Mouse (Mus musculus): ENCODE data around the gene Cacnb4. TPM values are rescaled to one million over a fixed set of nuclear protein-coding genes. Genes with fewer than 3 reads are reported as not detected.

Cacnb4 gene
- total RNA-seq, 2 experiments from 2014 or later = 0.17 to 0.20 TPM

GRCm38 (mm10) chr2:52603935-52604650 lies 72.5 kb downstream of the Cacnb4 start:
- no peak for DNase-seq

DNA sequence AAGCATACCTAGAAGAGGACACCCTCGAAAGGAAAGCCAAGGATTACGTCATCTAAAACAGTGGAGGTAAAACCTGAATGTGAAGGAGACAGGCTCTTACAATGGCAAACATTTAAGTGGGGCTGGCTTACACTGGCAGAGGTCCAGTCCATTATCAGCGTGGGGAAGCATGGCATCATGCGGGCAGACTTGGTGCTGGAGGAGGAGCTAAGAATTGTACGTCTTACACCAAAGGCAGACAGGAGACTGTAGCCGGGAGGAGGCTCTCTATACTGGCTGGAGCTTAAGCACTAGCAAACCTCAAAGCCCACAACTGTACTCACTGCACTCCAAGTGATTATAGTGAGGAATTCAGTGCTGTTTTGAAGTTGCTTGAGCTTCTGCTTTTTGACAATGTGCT lies 73.2 kb downstream of the Cacnb4 start:
- DNase-seq = no peak

DNA sequence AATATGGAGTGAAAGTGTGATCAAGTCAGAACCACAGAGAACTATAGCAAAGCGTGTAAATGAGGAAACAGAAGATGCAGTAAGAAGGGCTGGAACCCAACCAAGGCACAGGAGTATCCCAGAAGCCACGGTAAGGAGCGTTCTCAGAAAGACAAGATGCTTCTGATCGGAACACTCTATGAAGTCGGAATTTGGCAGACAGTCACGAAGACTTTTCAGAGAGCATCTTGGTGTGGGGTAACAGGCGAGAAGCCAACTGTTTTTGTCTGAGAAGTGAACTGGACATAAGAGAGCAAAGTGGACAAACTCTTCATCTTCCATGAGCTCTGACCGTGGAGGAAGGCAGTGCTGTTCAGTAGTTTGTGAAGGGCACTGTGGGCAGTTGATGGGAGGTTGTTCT lies 73.7 kb downstream of the Cacnb4 start:
- no peak for DNase-seq

DNA sequence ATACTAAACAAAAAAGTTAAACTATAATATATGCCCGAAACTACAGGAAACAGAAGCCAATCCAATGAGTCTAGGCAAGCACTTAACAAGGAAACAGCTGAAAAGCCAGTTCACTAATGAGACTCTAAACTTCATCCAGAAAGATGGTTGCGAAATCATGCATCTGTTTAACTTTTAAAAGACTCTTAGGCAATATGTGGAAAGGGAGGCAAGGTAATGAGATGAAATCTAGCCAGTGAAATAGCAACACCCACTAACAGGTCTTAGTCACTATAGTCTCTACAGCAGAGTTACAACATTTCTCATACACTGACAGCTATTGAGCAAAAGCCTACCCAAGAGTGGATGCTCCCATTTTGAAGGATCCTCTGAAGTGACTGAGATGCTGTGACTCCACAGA lies 74.4 kb downstream of the Cacnb4 start:
- DNase-seq = no peak

- DNase-seq = no peak
Measured at GRCm38 (mm10) chr2:52597511-52597910, 79.1 kb downstream of the Cacnb4 start.

- DNase-seq = peak in 1 of 2 experiments; percentile 17
Measured at GRCm38 (mm10) chr2:52593814-52594213, 82.8 kb downstream of the Cacnb4 start.

DNA sequence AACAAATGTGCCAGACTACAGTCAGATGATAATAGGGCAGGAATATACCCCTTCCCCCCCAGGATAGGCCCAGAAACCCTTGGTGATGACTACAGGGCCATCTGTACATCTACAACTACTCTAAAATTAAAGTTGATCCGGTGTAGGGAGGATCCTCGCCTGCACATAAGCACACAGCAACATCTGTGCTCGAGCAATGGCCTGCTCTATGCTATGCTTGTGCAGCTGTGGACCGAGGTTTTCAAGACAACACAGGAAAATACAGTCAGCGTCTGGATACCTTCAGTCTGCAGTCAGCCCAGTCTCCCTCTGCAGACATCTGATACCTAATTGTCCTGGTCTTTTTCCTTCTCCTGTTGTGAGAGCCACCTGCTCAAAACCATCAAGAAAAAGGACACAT lies 83.4 kb downstream of the Cacnb4 start:
- no peak for DNase-seq

DNA sequence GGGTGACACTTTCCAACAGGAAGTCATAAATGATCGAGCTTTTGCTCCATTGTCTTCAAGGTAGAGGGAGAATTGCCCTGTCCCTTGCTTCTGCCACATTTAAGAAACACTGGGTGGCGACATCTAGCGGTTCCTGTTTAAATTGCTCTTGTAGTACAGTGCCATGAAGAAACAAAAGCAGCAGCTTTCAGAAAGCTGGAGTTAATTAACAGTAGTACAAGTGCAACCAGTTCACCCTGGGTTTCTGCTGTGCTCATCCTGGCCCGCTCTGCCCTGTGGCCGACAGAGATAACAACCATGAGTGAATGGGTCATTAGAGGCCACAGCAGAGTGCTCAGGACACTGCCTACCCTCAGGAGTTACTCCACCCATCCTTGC lies 85.7 kb downstream of the Cacnb4 start:
- DNase-seq = peak; percentile 66 to 77

GRCm38 (mm10) chr2:52590340-52590969 lies 86.2 kb downstream of the Cacnb4 start:
- DNase-seq = no peak

DNA sequence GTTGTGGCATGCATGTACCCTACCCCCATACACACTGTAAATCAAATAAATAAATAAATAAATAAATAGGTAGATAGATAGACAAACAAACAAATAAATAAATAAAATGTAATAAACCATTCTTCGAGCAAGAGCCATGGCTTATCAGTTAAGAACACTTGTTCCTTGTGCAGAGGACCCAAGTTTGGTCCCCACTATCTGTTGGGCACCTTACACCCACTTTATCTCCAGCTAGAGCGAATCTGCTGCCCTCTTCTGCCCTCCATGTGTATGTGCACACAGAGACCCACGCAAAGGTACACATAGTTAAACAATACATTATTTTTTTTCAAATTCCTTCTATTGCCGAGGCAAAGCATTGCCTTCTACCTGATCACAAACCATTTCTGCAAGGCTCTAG lies 87.1 kb downstream of the Cacnb4 start:
- DNase-seq = no peak

DNA sequence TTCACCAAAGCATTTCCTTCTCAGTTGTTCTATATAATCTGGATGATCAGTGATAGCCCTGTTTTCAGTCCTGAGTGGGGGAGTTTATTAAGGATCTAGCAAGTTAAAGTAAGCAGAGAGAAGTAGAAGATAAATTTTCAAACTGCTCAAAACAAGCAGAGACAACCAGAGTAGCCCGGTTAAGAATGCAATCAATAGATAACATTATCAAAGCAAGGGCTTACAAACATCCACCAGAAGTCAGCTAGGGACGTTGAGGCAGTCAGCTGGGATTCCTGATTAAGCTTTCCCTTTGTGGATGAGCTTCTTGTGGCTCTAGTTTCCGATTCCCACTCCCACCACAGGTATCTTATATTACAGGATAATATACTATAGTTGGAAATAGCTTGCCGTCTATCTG lies 91.2 kb downstream of the Cacnb4 start:
- no peak for DNase-seq

DNA sequence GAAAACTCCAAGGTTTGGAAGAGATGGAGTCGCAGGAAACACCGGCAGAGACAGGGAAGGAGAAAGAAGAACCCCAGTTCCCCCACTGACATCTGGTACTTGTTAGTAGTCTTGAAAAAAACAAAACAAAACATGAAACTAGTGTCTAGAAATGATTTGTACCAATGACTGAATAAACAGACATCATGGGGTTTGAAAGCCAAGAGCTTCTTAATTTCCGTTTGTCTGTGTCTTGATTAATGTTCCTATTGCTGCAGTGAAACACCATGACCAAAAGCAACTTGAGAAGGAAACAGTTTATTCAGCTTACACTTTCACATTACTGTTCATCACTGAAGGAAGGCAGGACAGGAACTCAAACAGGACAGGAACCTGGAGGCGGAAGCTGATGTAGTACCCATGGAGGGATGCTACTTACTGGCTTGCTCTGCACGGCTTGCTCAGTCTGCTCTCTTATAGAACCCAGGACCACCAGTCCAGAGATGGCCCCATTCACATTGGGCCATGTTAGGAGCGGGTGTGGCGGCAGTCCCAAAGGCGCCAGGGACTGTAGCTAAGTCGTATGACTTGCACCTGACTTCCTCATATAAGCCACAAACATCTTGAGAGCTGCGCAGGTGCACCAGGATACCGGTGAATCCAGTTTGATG lies 95.4 kb downstream of the Cacnb4 start:
- no peak for DNase-seq

- DNase-seq = peak; percentile 3 to 20
Measured at GRCm38 (mm10) chr2:52580697-52581096, 95.9 kb downstream of the Cacnb4 start.

- peak; percentile 11 to 44 for DNase-seq
Measured at GRCm38 (mm10) chr2:52578846-52579245, 97.8 kb downstream of the Cacnb4 start.

GRCm38 (mm10) chr2:52577700-52578099 lies 98.9 kb downstream of the Cacnb4 start:
- DNase-seq = no peak

GRCm38 (mm10) chr2:52576546-52576945 lies 100.1 kb downstream of the Cacnb4 start:
- no peak for DNase-seq

DNA sequence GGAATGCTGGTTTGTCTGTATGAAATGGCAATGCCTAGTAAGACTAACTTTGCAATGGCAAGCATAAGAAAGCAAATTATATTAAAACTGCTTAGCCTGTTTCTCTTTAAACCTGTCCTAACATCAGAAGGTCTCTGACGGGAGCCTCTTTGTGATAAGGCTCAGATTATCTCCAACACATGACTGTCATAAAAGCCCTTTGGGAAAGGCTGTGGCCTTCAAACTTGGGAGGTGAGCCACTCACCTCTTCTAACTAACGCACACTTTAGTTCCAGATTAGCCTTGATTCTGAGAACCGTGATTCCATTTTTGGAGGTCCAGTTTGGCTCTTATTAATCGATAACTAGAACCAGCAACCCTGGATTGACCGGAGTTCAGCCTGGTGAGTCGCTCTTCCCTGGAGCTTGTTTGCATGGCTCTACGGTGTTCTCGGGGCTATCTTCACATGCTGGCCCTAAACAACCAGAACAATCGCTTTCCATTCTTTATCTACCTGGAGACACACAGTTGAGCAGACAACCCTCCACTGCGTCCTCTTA lies 100.9 kb downstream of the Cacnb4 start:
- no peak for DNase-seq

DNA sequence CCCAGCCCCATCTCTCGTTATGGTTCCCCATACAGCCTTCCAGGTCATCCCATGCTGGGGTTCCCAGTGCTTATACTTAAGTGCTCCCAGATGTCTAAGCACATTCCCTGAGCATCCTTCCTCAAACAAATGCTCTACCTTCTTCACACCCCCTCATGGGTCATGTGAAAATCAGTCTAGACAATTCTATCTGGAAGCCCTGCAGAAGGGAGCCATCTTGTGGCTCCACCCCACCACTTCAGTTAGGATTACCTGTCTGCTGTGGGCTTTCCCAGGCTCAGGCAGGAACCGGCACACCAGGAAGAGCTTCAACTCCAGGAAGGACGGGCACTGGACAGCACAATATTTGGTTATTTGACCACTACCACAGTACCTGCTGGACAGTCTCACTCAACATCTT lies 101.7 kb downstream of the Cacnb4 start:
- DNase-seq = no peak

DNA sequence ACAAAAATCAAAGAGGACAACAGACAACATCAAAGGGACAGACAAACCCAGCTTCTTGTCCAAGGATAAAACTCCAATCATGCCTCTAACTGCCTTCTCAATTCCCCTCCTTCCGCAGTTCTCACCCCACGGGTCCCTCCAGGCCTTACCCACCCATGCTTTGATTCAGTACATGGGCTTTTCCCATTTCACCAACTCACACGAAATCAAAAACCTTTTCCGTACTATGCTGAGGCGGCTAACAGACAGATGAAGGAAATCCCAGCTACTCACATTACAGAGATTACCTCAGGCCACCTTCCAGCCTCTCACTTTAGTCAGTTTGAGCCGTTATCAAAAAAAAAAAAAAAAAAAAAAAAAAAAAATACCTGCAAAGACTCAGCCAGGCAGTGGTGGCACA lies 104.4 kb downstream of the Cacnb4 start:
- DNase-seq = no peak

DNA sequence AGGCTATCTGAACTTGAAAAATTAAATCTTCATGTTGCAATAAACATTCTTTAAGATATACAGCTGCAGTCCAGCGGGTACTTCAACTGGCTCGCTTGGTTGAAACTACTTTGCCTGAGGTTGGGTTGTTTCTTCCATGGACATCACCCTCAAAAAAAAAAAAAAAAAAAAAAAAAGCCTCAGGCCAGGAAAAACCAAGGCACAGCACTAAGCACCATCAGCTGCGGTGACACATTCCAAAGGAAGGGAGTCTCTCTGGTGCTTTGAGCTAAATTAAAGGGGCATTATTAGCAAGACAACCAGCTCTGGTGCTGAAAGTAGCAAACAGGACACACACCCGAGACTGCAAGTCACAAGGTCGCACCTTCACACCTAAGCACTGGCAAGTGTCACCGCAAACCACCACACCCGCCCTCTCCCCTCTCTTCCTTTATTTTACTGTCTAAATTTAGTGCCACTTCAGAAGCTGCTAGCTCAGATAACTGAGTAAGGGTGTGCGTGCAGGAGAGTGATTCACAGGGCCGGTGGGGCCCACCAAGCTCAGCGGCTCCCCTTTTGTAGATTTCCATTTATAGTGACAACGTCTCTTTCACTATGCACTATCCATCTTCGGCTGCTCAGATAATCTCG lies 105.2 kb downstream of the Cacnb4 start:
- DNase-seq = no peak

GRCm38 (mm10) chr2:52570781-52571180 lies 105.8 kb downstream of the Cacnb4 start:
- DNase-seq = no peak

- DNase-seq = no peak
Measured at GRCm38 (mm10) chr2:52570171-52570570, 106.5 kb downstream of the Cacnb4 start.

DNA sequence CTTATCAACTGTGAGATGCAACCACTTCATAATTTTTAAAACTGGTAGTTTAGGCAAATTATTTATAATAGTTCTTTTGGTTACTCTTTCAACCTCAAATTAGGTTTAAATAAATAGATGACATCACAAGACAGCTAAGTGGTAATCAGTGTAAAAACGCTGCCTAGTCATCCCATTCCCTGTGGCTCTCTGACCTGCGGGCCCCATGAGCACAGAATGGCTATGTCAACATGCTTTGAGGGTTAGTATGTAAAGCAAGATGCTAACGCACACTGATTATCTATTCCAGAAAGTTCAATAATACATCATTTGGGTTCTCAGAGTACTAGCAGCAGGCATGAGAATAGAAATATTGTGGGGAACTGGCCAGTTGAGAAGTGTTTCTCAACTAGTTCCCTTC lies 108.5 kb downstream of the Cacnb4 start:
- DNase-seq = no peak

Data from adrenal gland, postnatal 36 days (tissue).